Mouse (Mus musculus) thymus, adult 18-20 months (tissue): ENCODE measurements around the gene Sall4.
"Not testable (repeated sequence)": the region's sequence is repeated elsewhere in the genome, so short reads cannot be mapped to it uniquely, and the experiment has no call there.

Experiments
- DNase-seq, 2 experiments: peaks; one replicate each; pipeline ENCODE4 v3.0.0; 2022; ENCODE audit warnings: mixed read lengths in 2 of 2

The Sall4 gene

DNA sequence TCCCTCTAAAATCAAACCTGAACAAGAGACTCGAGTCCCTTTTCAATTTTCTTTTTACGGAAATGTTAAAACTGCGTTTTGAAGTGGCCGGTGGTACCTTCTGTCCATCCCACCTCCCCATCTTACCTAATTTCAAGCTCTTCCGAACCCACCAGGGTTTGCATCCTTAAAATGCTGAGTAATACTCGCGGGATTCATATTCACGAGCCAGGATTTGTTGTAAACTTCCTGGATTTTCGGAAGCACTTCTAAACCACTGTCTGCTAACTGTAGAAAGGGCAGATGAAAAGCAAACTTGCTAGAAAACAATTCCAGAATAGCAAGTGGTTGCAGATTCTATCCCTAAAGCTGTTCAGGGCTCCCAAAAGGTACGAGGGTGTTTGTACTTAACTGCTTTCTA is at the start of gene Sall4:
Gene Sall4 (minus strand): TSS at position 362 of the 400 bp plus-strand sequence.
- no peak for DNase-seq

DNA sequence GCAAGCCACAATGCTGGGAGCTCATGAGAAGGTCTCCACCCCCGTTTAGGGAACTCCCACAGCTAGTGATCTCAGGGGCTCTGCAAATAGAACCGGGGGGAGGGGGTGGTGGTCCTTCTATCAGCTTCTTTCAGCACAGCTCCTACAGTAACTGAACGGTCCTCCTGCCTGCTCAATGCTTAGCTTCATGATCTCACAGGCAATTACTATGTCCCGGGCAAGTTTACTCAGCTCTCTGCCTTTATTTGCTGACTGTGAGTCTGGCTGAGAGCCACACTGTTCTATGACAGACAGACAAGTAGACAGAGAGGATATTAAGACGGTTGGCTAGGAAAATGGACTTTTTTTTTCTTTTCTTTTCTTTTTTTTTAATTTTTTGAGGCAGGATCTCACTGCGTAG is 45.5 kb upstream of the Sall4 start:
- no peak for DNase-seq

DNA sequence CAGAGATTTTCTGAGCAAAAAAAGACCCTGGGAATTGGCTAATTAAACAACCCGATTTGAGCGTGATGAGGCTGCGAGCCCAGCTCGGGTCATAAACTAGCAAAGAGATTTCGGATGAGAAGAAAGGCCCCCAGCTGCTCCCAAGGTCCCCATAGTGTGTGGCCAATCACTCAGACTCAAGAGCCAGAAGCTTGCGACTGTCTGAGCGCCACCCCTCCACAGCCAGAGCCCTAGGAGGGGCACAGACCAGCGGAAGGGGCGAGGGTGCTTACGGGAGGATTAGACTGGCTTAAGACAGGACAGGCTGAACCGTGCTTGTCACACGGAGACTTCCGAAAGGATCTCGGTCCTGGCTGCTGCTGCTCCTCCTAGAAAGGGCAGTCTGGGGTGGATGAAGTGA is 42.2 kb upstream of the Sall4 start:
- no peak for DNase-seq

DNA sequence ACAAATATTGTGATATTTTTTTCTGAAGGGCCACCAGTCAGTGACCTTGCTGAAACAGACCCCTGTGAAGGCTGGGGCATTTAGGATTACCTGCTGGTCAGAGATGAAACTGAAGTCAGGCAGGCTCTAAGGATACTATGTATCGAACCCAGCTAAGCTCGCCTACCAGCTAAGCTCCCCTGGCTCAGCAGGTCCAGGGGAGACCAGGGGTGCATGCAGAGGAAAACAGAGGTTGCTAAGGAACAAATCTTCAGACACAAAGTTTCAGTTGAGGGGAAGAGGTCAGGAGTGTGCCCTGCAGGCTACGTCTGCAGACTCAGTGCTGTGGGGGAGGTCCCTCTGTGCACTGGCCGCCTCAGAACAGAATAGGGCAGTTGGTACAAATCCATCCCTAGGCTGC is 39.9 kb upstream of the Sall4 start:
- no peak for DNase-seq

DNA sequence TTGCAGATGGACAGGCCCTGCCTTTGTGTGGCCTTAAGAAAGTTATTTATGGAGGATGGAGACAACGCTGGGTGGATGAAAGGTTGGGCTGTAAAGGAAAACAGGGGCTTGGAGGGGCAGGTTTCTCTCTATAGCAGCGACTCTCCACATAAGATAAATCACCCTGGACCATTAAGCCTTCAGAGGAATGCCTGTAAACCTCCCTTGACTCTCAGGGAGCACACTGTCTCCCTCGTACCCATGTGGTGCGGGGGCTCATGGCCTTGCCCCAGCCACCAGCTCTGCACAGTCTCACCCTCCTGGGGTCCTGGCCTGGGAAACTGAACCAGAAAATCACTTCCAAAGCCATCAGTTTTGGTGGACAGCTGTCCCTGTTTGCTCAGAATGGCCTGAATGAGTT is 36.1 kb upstream of the Sall4 start:
- DNase-seq = no peak

- no peak for DNase-seq
Observed at GRCm38 (mm10) chr2:168799326-168799725, 31.6 kb upstream of the Sall4 start.

DNA sequence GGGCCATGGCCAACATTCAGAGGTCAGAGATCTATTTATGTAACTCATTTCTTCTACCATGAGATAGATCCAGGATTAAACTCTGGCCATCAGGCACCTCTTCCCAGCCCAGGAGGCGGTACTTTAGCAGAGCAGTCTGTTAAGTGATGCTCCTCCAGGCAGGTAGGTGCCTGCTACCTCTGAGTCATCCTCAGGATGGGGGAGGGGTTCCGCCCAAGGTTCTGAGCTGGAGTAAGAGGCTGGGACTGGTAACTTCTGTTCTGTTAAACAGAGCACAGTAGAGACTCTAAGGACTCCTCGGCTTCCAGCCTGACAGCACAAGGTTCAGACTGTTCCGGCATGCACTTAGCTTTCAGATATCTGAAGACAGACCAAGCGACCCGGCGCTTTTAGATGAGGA is 31.2 kb upstream of the Sall4 start:
- no peak for DNase-seq

DNA sequence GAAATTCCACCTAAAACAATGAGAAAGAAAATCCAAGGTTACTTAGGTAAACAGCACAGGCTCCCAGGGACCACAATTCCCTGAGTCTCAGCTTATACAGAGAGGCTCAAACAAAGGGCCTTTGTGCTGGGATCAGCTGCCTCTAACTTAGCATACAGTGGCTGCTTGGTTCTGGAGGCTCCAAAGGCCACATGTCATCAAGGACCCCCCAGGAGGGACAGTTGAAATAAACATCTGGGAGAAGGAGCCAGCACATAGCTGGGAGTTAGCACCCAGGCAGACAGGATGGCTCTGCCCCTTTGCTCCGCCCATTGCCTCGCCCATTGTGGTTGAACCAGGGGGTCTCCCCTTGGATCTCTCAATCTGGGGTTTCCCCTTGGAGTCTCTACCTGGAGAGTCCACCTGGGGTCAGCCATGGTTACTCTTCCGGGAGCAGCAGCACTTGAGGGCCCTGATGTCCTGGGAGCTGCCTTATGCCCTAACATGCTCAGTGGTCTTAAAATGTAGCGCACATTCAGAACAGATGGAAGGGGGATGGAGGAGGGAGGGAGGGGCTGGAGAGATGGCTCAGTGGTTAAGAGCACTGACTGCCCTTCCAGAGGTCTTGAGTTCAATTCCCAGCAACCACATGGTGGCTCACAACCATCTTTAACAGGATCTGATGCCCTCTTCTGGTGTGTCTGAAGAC is 23.5 kb upstream of the Sall4 start:
- DNase-seq = no peak

DNA sequence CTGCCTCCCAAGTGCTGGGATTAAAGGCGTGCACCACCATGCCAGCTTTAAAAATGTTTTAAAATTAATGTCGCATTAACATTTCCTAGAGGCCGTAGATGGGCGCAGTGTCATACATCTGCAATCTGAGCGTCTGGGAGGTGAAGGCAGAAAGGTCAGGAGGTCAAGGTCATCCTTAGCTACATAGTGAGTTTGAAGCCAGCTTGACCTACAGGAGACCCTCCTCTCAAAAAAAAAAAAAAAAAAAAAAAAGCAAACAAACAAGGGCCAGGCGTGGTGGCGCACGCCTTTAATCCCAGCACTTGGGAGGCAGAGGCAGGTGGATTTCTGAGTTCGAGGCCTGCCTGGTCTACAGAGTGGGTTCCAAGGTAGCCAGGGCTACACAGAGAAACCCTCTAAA is 18.4 kb upstream of the Sall4 start:
- no peak for DNase-seq

GRCm38 (mm10) chr2:168780596-168780995 is 12.9 kb upstream of the Sall4 start:
- no peak for DNase-seq

DNA sequence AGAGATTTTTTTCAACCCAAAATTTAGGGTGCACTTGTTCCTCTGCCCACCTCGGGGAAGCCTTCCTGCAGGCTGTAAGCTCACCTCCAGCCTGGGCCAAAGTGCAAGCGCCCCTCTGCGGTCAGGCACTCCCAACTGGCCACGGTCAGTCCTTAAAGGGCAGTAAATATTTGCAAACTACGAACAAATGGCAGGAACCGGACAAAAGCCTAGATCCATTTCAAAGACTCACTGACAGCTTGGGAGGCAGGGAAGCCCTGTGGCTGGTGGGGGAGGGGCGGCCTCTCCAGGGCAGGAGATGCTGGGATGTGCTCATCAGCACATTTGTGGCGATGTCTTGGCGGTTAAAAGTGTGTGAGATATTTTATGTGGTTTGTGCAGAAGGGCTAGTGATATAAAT is 12.3 kb upstream of the Sall4 start:
- no peak for DNase-seq

- DNase-seq = no peak
Observed at GRCm38 (mm10) chr2:168777481-168777880, 9.7 kb upstream of the Sall4 start.

GRCm38 (mm10) chr2:168776238-168776637 is 8.5 kb upstream of the Sall4 start:
- DNase-seq = no peak

DNA sequence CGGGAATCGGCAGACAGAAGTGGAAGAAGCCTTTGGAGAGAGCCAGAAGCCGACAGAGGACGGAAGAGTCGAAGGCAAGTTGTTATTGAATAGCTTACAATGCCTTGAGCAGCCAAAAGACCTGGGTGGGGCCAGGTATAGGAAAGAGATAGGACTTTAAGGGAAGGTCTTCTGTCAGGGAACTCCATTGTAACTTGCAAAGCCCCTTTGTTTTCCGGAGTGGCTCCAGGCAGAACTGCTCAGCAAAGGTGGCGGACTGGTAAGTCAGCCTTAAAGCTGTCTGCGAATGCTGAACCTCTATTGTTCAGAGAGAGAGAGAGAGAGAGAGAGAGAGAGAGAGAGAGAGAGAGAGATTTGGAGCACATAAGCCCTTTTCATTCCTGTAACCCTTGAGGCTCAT is 1.5 kb upstream of the Sall4 start:
- no peak for DNase-seq

- no peak for DNase-seq
Observed at GRCm38 (mm10) chr2:168766538-168767361, 993 bp downstream of the Sall4 start.

GRCm38 (mm10) chr2:168765696-168766537 is 1.8 kb downstream of the Sall4 start:
- DNase-seq = no peak

GRCm38 (mm10) chr2:168765065-168765681 is 2.6 kb downstream of the Sall4 start:
- DNase-seq = no peak

- no peak for DNase-seq
Observed at GRCm38 (mm10) chr2:168764460-168764867, 3.3 kb downstream of the Sall4 start.

DNA sequence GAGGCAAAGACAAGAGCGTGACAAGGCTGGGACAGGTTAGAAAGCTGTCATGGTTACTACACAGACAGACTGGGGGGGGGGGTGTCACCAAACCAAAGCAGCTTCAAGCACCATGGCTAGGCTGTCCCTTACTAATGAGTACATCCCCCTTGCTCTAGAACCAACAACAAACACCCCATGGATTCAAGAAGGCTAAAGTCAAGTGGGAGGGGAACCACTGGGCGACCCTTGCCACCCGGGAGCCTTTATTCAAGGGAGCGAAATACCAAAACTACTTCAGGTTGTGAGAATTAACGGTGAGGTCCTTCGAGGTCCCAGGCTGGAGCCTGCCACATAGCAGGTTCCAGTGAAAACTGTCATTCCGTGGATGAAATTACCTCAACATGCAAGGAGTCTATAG is 4.0 kb downstream of the Sall4 start:
- no peak for DNase-seq

DNA sequence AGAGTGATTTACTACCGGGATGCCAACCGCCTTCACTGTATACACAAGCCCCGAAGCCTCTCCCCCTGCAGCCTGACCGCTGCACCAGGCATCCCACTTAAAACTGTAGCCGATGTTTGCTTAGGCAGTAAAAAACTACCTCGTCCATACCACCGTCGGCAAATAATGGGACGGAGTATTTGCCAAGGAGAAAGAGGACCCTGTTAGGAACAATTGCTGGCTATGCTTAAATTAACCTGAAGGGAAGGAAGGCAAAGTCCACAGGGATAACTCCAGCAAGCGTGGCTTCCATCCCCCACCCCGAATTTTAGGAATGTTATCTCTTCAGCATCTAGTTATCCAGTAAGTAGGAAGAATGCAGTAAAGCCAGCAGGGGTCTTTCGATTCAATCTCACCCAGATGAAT is 5.3 kb downstream of the Sall4 start:
- DNase-seq = no peak

DNA sequence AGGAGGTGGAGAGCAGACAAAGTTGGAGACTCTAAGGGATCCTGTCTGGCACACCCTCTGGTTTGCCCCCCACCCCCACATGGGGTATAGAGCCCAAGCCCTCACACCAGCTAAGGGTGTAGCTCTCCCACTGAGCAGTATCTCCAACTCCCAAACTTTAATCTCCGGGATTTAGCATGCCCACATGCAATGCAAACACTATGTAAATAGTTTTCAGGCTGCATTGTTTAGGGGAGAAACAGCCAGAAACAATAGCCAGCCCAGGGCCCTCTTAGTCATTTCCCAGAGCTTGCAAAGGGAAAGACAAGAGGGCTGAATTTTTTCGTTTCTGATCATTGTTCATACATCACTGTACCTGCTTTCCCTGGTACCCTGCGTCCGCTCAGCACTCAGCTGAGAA is 5.8 kb downstream of the Sall4 start:
- DNase-seq = no peak

DNA sequence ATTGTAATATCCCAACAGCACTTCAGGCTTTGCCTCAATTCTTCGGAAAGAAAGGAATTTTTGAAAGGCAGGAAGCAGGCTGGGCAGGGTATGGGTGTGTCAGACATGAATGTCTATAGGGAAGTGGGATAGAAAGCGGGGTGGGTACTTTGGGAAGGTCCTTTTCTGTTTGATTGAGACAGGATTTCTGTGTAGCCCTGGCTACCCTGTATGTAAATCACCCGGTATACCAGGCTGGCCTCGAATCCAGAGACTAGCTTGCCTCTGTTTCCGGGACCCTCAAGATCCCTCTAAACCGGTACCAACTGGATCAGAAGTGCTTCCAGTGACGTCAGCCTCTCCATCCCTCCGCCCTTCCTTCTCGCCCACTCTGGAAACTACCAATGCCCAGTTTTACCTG is 6.6 kb downstream of the Sall4 start:
- DNase-seq = no peak

GRCm38 (mm10) chr2:168744406-168744805 is 23.3 kb downstream of the Sall4 start:
- not testable (repeated sequence) for DNase-seq
